Mouse (Mus musculus): Measurements from ENCODE around the gene Med17. TPM values are rescaled to one million over a fixed set of nuclear protein-coding genes. Genes with fewer than 3 reads are reported as not detected.

Gene Med17
- total RNA-seq, 2 experiments from 2014 or later = 7.4 to 16.9 TPM

GRCm38 (mm10) chr9:15239042-15239925, 40.4 kb downstream of the Med17 start, which contains the start of gene Vstm5:
Vstm5 (plus strand) TSS chr9:15239045.
- no peak for ATAC-seq (replicated peaks; ENCODE audit: low FRiP score, poor library complexity, severe bottlenecking)

GRCm38 (mm10) chr9:15238297-15238990, 41.3 kb downstream of the Med17 start:
- no peak for ATAC-seq (replicated peaks; ENCODE audit: low FRiP score, poor library complexity, severe bottlenecking)

GRCm38 (mm10) chr9:15237516-15238296, 42.0 kb downstream of the Med17 start:
- no peak for ATAC-seq (replicated peaks; ENCODE audit: low FRiP score, poor library complexity, severe bottlenecking)

- no peak for ATAC-seq (replicated peaks; ENCODE audit: low FRiP score, poor library complexity, severe bottlenecking)
These were observed 43.7 kb downstream of the Med17 start for GRCm38 (mm10) chr9:15235986-15236385.

GRCm38 (mm10) chr9:15233604-15234003, 46.1 kb downstream of the Med17 start:
- ATAC-seq (replicated peaks; ENCODE audit: low FRiP score, poor library complexity, severe bottlenecking) = no peak

GRCm38 (mm10) chr9:15232445-15232844, 47.3 kb downstream of the Med17 start:
- no peak for ATAC-seq (replicated peaks; ENCODE audit: low FRiP score, poor library complexity, severe bottlenecking)

- ATAC-seq (replicated peaks; ENCODE audit: low FRiP score, poor library complexity, severe bottlenecking) = no peak
These were observed 54.8 kb downstream of the Med17 start for GRCm38 (mm10) chr9:15224912-15225311.

GRCm38 (mm10) chr9:15213695-15214094, 66.0 kb downstream of the Med17 start:
- ATAC-seq (replicated peaks; ENCODE audit: low FRiP score, poor library complexity, severe bottlenecking) = no peak

GRCm38 (mm10) chr9:15211876-15212275, 67.9 kb downstream of the Med17 start:
- ATAC-seq (replicated peaks; ENCODE audit: low FRiP score, poor library complexity, severe bottlenecking) = no peak

Other genes starting within 250 kb of the Med17 start
- 0.42 and 0.77 TPM in 2 replicates for gene Panx1, start 234.5 kb downstream of the Med17 start, total RNA-seq (2015; ENCODE audit: low replicate concordance)
- 0.42 and 1.3 TPM in 2 replicates for gene Panx1, start 234.5 kb downstream of the Med17 start, total RNA-seq (2017; ENCODE audit: low replicate concordance)
- not detected in 2 replicates for gene Hephl1, start 167.8 kb downstream of the Med17 start, total RNA-seq (2015; ENCODE audit: low replicate concordance)
- gene Hephl1, start 167.8 kb downstream of the Med17 start, total RNA-seq (2017; ENCODE audit: low replicate concordance) = not detected in 2 replicates
- not detected in 2 replicates for gene Vstm5, start 40.9 kb downstream of the Med17 start, total RNA-seq (2015; ENCODE audit: low replicate concordance)
- gene Vstm5, start 40.9 kb downstream of the Med17 start, total RNA-seq (2017; ENCODE audit: low replicate concordance) = 1.1 TPM in 1 of 2 replicates, not detected in the other
- gene Taf1d, start 26.3 kb upstream of the Med17 start, total RNA-seq (2015; ENCODE audit: low replicate concordance) = 92.0 and 139 TPM in 2 replicates
- 429 and 577 TPM in 2 replicates for gene Taf1d, start 26.3 kb upstream of the Med17 start, total RNA-seq (2017; ENCODE audit: low replicate concordance)
- gene 4931406C07Rik, start 26.5 kb upstream of the Med17 start, total RNA-seq (2015; ENCODE audit: low replicate concordance) = 2.7 and 3.8 TPM in 2 replicates
- gene 4931406C07Rik, start 26.5 kb upstream of the Med17 start, total RNA-seq (2017; ENCODE audit: low replicate concordance) = 0.94 and 2.6 TPM in 2 replicates
- 21.1 and 63.0 TPM in 2 replicates for gene Cep295, start 77.9 kb upstream of the Med17 start, total RNA-seq (2015; ENCODE audit: low replicate concordance)
- gene Cep295, start 77.9 kb upstream of the Med17 start, total RNA-seq (2017; ENCODE audit: low replicate concordance) = 29.1 and 32.1 TPM in 2 replicates
- gene Smco4, start 213.5 kb upstream of the Med17 start, total RNA-seq (2015; ENCODE audit: low replicate concordance) = 7.1 TPM in 1 of 2 replicates, not detected in the other
- gene Smco4, start 213.5 kb upstream of the Med17 start, total RNA-seq (2017; ENCODE audit: low replicate concordance) = 2.5 TPM in 1 of 2 replicates, not detected in the other